Comparison of ENCODE assay signal across 8 mouse cellular contexts in genomic region chrX:103493351-103494173, GRCm38 (mm10).
A peak's percentile ranks its signal among the peaks of the same experiment; 100 is the strongest.
DNase-seq lines count a peak whose midpoint lies in the region; ATAC-seq and TF ChIP-seq lines count a peak whose summit lies in the region.

No protein-coding gene starts in this region.

- TF ChIP-seq POLR2A in brain, embryonic 14.5 days (IDR thresholded peaks at IDR 0.05; ENCODE audit: borderline replicate concordance, extremely low read depth, insufficient read depth, insufficient read length, poor library complexity, severe bottlenecking): peak; percentile 59; the same call in 1 of the 2 replicates
- peak; percentile 66 for TF ChIP-seq POLR2A in myocyte (IDR thresholded peaks at IDR 0.05; ENCODE audit: insufficient read length, low read depth)

- H3K27me3 ChIP-seq in erythroblast, embryonic 14.5 days (ENCODE audit: control insufficient read depth): no peaks in the 10 kb centered on the region
- no peaks in the 10 kb centered on the region for H3K27me3 ChIP-seq in heart, embryonic 12.5 days (replicated peaks)
- no peaks in the 10 kb centered on the region for H3K27me3 ChIP-seq in kidney, embryonic 16.5 days (ENCODE audit: insufficient read depth, low read length)
- H3K27me3 ChIP-seq in liver, embryonic 12.5 days (replicated peaks): no peaks in the 10 kb centered on the region
- H3K27me3 ChIP-seq in myocyte (ENCODE audit: control insufficient read depth, insufficient read depth, insufficient read length): no peaks in the 10 kb centered on the region

- peak overlapping the region; percentile 84 for H3K9ac ChIP-seq in heart, embryonic 12.5 days
- H3K9ac ChIP-seq in kidney, embryonic 16.5 days (replicated peaks; ENCODE audit: low read length): peak overlapping the region; percentile 82
- peak overlapping the region; percentile 75 for H3K9ac ChIP-seq in liver, embryonic 12.5 days

- no peak for TF ChIP-seq CTCF in brain, embryonic 14.5 days (IDR thresholded peaks at IDR 0.05; ENCODE audit: borderline replicate concordance, extremely low read depth, insufficient read depth, insufficient read length)

- H3K79me2 ChIP-seq in myocyte (ENCODE audit: control insufficient read depth, insufficient read depth): peaks cover 19% of the 10 kb centered on the region

- H3K9me3 ChIP-seq in erythroblast, embryonic 14.5 days (ENCODE audit: control insufficient read depth, low read length): no peaks in the 10 kb centered on the region
- H3K9me3 ChIP-seq in heart, embryonic 12.5 days (replicated peaks): no peaks in the 10 kb centered on the region
- no peaks in the 10 kb centered on the region for H3K9me3 ChIP-seq in kidney, embryonic 16.5 days (ENCODE audit: low read length)
- no peaks in the 10 kb centered on the region for H3K9me3 ChIP-seq in liver, embryonic 12.5 days (replicated peaks)

- H3K36me3 ChIP-seq in erythroblast, embryonic 14.5 days (ENCODE audit: control insufficient read depth): peaks cover 20% of the 10 kb centered on the region
- peaks cover 20% of the 10 kb centered on the region for H3K36me3 ChIP-seq in heart, embryonic 12.5 days
- 0 out of 2 replicates have a peak, but pooled peaks cover 4% of the 10 kb centered on the region for H3K36me3 ChIP-seq in kidney, embryonic 16.5 days (ENCODE audit: insufficient read depth, low read length)
- H3K36me3 ChIP-seq in liver, embryonic 12.5 days: peaks cover 23% of the 10 kb centered on the region
- no peaks in the 10 kb centered on the region for H3K36me3 ChIP-seq in myocyte (ENCODE audit: control insufficient read depth, insufficient read depth)

- peak overlapping the region; percentile 71 for H3ac ChIP-seq in myocyte (ENCODE audit: control insufficient read depth, insufficient read length)

- peak overlapping the region; percentile 66 for H3K4me2 ChIP-seq in heart, embryonic 12.5 days
- H3K4me2 ChIP-seq in kidney, embryonic 16.5 days (replicated peaks; ENCODE audit: low read depth, low read length): peak overlapping the region; percentile 58
- H3K4me2 ChIP-seq in liver, embryonic 12.5 days: peak overlapping the region; percentile 72
- H3K4me2 ChIP-seq in myocyte (ENCODE audit: low read depth): peak overlapping the region; percentile 71

- peak; percentile 97 for ATAC-seq in heart, embryonic 12.5 days (ENCODE audit: insufficient number of reproducible peaks, low FRiP score)
- ATAC-seq in kidney, embryonic 16.5 days (ENCODE audit: low FRiP score, low TSS enrichment): peak; percentile 98
- peak; percentile 93 for ATAC-seq in liver, embryonic 12.5 days

- WGBS in heart, embryonic 12.5 days: under 1% methylated on average over 54 of the region's 55 CpGs
- under 1% methylated on average over 53 of the region's 55 CpGs for WGBS in kidney, embryonic 16.5 days
- WGBS in liver, embryonic 12.5 days (ENCODE audit: insufficient replicate concordance): 0% methylated on average over 41 of the region's 55 CpGs

- peak overlapping the region; percentile 94 for H3K27ac ChIP-seq in heart, embryonic 12.5 days (ENCODE audit: poor library complexity, severe bottlenecking)
- H3K27ac ChIP-seq in kidney, embryonic 16.5 days (ENCODE audit: low read length): peak overlapping the region; percentile 95
- peak overlapping the region; percentile 79 for H3K27ac ChIP-seq in liver, embryonic 12.5 days

- peak overlapping the region; percentile 93 for H3K4me3 ChIP-seq in erythroblast, embryonic 14.5 days (replicated peaks)
- H3K4me3 ChIP-seq in heart, embryonic 12.5 days: peak overlapping the region; percentile 68
- H3K4me3 ChIP-seq in kidney, embryonic 16.5 days (ENCODE audit: low read length): peak overlapping the region; percentile 65
- H3K4me3 ChIP-seq in liver, embryonic 12.5 days: peak overlapping the region; percentile 68
- H3K4me3 ChIP-seq in myocyte: peak overlapping the region; percentile 70

- peak; percentile 66 to 81 for DNase-seq in B cell, adult 2 months
- peak; percentile 95 for DNase-seq in brain, embryonic 14.5 days (ENCODE audit: low read depth)
- DNase-seq in spleen, postnatal 36 days (ENCODE audit: low spot score in 2 of 2): peak; percentile 68 to 78

- H3K4me1 ChIP-seq in erythroblast, embryonic 14.5 days (ENCODE audit: control insufficient read depth): peaks cover 32% of the 10 kb centered on the region
- H3K4me1 ChIP-seq in heart, embryonic 12.5 days (replicated peaks): peaks cover 7% of the 10 kb centered on the region; the same call in 1 of the 2 replicates
- peaks cover 12% of the 10 kb centered on the region for H3K4me1 ChIP-seq in kidney, embryonic 16.5 days (ENCODE audit: insufficient read depth, low read length)
- H3K4me1 ChIP-seq in liver, embryonic 12.5 days: peaks cover 34% of the 10 kb centered on the region

TF ChIP-seq in myocyte, 11 proteins besides CTCF, POLR2A, EP300 and RAD21:
- TF ChIP-seq POLR2AphosphoS2 (IDR thresholded peaks at IDR 0.05; ENCODE audit: insufficient read length, low read depth) (peak; percentile 20), MYOD1 (IDR thresholded peaks at IDR 0.05; ENCODE audit: control insufficient read depth in 1 of 3, insufficient read length in 2 of 3, low read depth in 2 of 3) (no peak), SRF (IDR thresholded peaks at IDR 0.05; ENCODE audit: control insufficient read depth, insufficient read length, low read depth) (peak; percentile 65), TCF3 (IDR thresholded peaks at IDR 0.05; ENCODE audit: insufficient read length, low read depth) (peak; percentile 4), MYOG (IDR thresholded peaks at IDR 0.05; ENCODE audit: control insufficient read depth in 1 of 3, insufficient read depth in 1 of 3, insufficient read length in 2 of 3, low read depth in 2 of 3) (peak in 1 of 3 experiments; percentile 28), E2F4 (IDR thresholded peaks at IDR 0.05; ENCODE audit: insufficient read depth) (no peak), MAX (IDR thresholded peaks at IDR 0.05; ENCODE audit: low read depth) (peak; percentile 14), USF1 (IDR thresholded peaks at IDR 0.05; ENCODE audit: low read depth) (peak; percentile 33)

Comparison
In these comparisons a context has a peak if more than half of its experiments do, and no peak if none do; other contexts are left out.
1. Peak in every context shown above with its lines: DNase-seq, ATAC-seq, H3K4me3 ChIP-seq and H3K27ac ChIP-seq.